Mouse (Mus musculus) adrenal gland, postnatal 0 days (tissue): ENCODE data around the gene Aym1. TPM values are rescaled to one million over a fixed set of nuclear protein-coding genes. Genes with fewer than 3 reads are reported as not detected.

ENCODE experiments used
- microRNA-seq: library from miRNA; unstranded; fragments of <30 nt; microRNA quantifications from one replicate; pipeline ENCODE4, GENCODE M21; 2016; ENCODE audit warnings: borderline replicate concordance; ENCODE audit not compliant: insufficient number of aligned reads
- polyA plus RNA-seq: library from polyadenylated mRNA; unstranded; fragments of >200 nt; fragmentation: Nextera tagmentation; extraction: Ambion mirVana; gene quantifications from 2 replicates; pipeline ENCODE4 v1.2.1, GENCODE M21; 2015

Aym1 gene
- polyA plus RNA-seq, result not detected in 2 replicates

DNA sequence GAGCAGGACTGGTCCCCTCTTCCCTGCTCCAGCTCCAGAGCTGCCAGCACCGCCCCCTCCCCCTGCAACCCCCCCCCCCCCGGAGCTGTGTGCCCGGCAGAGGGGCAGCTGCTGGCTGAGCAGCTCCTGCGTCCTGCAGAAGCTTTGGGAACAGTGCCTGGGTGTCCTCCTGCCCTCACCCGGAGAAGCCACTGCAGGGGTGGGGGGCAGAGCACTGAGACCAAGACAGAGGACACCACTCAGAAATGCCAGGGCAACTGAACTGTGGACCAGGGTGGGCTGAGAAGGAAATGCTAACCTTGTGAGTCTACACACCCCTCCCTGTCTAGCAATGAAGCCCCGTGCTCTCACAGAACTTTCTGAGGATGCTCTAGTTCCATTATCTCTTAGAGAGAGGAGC, at the start of gene Aym1:
TSS of gene Aym1 (plus strand) at position 109 of the 400 bp plus-strand sequence.

DNA sequence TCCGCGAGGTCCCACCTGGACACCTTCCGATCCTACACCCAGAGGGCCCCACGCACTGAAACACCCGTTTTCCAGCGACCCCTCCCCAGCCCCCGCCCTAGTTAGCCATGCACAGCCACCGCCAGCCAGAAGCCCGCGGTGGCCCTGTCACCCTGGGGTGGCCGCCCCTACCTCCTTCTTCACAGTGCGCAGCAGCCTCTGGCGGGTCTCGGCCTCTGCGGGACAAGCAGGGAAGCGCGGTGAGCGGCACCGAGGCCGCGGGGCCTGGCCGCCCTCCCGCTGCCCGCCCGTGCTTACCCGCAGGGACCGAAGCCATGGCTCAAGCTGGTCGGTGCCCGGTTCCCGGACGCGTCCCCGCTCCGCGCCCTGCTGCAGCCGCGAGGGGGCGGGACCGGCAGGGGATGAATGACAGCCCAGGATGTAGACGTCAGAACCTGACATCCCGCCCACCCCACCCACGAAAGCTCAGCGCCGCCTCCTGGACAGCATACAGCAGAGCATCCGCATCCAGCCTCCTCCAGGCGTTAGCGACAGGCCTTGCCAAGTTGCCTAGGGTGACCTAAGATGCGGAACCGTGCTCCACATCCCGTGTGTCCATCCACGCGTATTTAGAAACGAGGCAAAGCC, 46.6 kb upstream of the Aym1 start, which contains the start of gene Sgsm1:
TSS of gene Sgsm1 (minus strand) at position 410 of the 627 bp plus-strand sequence.

Small RNA genes lying within 50 kb of the gene (microRNA-seq; reads per million reads assigned to microRNA genes)
- not detected for gene Mir7229
- gene Mir7230, result not detected

Other genes starting within 250 kb of the Aym1 start
- 4.1 and 4.6 TPM in 2 replicates for gene 2900026A02Rik, start 136.1 kb upstream of the Aym1 start, polyA plus RNA-seq
- gene Tmem211, start 130.4 kb upstream of the Aym1 start, polyA plus RNA-seq, result not detected in 2 replicates
- 8.1 TPM in 2 replicates for gene Sgsm1, start 46.5 kb upstream of the Aym1 start, polyA plus RNA-seq
- gene Wscd2, start 133.0 kb downstream of the Aym1 start, polyA plus RNA-seq, result 6.2 and 9.0 TPM in 2 replicates